Mouse (Mus musculus) cerebellum, adult 11-12 months (tissue): ENCODE data around the gene Ndufv3.
"Not testable (repeated sequence)": the region's sequence is repeated elsewhere in the genome, so short reads cannot be mapped to it uniquely, and the experiment has no call there.

Experiments used
- DNase-seq: peaks from one replicate; pipeline ENCODE4 v3.0.0; 2022

Gene Ndufv3

GRCm38 (mm10) chr17:31512593-31512992 is 7.3 kb upstream of the Ndufv3 start:
- DNase-seq, result no peak

GRCm38 (mm10) chr17:31514696-31515095 is 5.2 kb upstream of the Ndufv3 start:
- no peak for DNase-seq

- DNase-seq, result no peak
Measured at GRCm38 (mm10) chr17:31519344-31519945, 470 bp upstream of the Ndufv3 start.

- DNase-seq, result peak; percentile 84
Measured at GRCm38 (mm10) chr17:31520895-31521294, 980 bp downstream of the Ndufv3 start.

- peak; percentile 48 for DNase-seq
Measured at GRCm38 (mm10) chr17:31521948-31522347, 2.0 kb downstream of the Ndufv3 start.

- no peak for DNase-seq
Measured at GRCm38 (mm10) chr17:31525114-31525513, 5.2 kb downstream of the Ndufv3 start.

- DNase-seq, result no peak
Measured at GRCm38 (mm10) chr17:31525816-31526215, 5.9 kb downstream of the Ndufv3 start.

- no peak for DNase-seq
Measured at GRCm38 (mm10) chr17:31529314-31529713, 9.4 kb downstream of the Ndufv3 start.

GRCm38 (mm10) chr17:31531441-31532158 is 11.7 kb downstream of the Ndufv3 start:
- no peak for DNase-seq

GRCm38 (mm10) chr17:31532331-31532730 is 12.4 kb downstream of the Ndufv3 start:
- DNase-seq, result not testable (repeated sequence)

GRCm38 (mm10) chr17:31535358-31535757 is 15.4 kb downstream of the Ndufv3 start:
- no peak for DNase-seq

GRCm38 (mm10) chr17:31535871-31536629 is 16.1 kb downstream of the Ndufv3 start:
- DNase-seq, result no peak

GRCm38 (mm10) chr17:31540101-31540500 is 20.2 kb downstream of the Ndufv3 start:
- DNase-seq, result no peak

- DNase-seq, result no peak
Measured at GRCm38 (mm10) chr17:31540809-31541459, 21.0 kb downstream of the Ndufv3 start.

- DNase-seq, result no peak
Measured at GRCm38 (mm10) chr17:31541460-31541831, 21.5 kb downstream of the Ndufv3 start.

- no peak for DNase-seq
Measured at GRCm38 (mm10) chr17:31543574-31543973, 23.7 kb downstream of the Ndufv3 start.

- DNase-seq, result no peak
Measured at GRCm38 (mm10) chr17:31546444-31547196, 26.7 kb downstream of the Ndufv3 start.

- no peak for DNase-seq
Measured at GRCm38 (mm10) chr17:31547974-31548373, 28.1 kb downstream of the Ndufv3 start.

GRCm38 (mm10) chr17:31549389-31549788 is 29.5 kb downstream of the Ndufv3 start:
- no peak for DNase-seq

GRCm38 (mm10) chr17:31552601-31553000 is 32.7 kb downstream of the Ndufv3 start:
- not testable (repeated sequence) for DNase-seq

- DNase-seq, result no peak
Measured at GRCm38 (mm10) chr17:31556253-31556652, 36.3 kb downstream of the Ndufv3 start.

- DNase-seq, result peak; percentile 15
Measured at GRCm38 (mm10) chr17:31557124-31557880, 37.4 kb downstream of the Ndufv3 start.
